Mouse (Mus musculus) liver, embryonic 11.5 days (tissue): ENCODE measurements around the gene Gas6. TPM values are rescaled to one million over a fixed set of nuclear protein-coding genes. Genes with fewer than 3 reads are reported as not detected.

Experiments
- ATAC-seq: fragments of 200-750 bp; cut with Nextera tagmentation; replicated peaks from 2 replicates; pipeline ENCODE4 v1.8.0; 2017; ENCODE audit warnings: moderate number of reproducible peaks, mild to moderate bottlenecking, moderate TSS enrichment, moderate library complexity; ENCODE audit not compliant: low FRiP score
- DNase-seq: peaks from one replicate; pipeline ENCODE4 v3.0.0-alpha.2; 2017; ENCODE audit warnings: low spot score
- H3K27ac ChIP-seq: fragments of 300-500 bp; sonication (generic); 2 replicates; pipeline ENCODE4 v1.5.1; 2014; ENCODE audit warnings: mild to moderate bottlenecking, low read depth, low read length, control low read depth
- H3K27me3 ChIP-seq: fragments of 300-500 bp; sonication (generic); replicated peaks from 2 replicates; pipeline ENCODE4 v1.6.1; 2014; ENCODE audit warnings: low read length, mixed read lengths; ENCODE audit not compliant: control insufficient read depth, insufficient read depth
- H3K36me3 ChIP-seq: fragments of 300-500 bp; sonication (generic); 2 replicates; pipeline ENCODE4 v1.6.1; 2014; ENCODE audit warnings: mild to moderate bottlenecking, low read length, moderate library complexity, mixed read lengths; ENCODE audit not compliant: control insufficient read depth, insufficient read depth
- H3K4me1 ChIP-seq: fragments of 300-500 bp; sonication (generic); replicated peaks from 2 replicates; pipeline ENCODE4 v1.6.1; 2014; ENCODE audit warnings: low read length, mixed read lengths; ENCODE audit not compliant: control insufficient read depth, insufficient read depth
- H3K4me2 ChIP-seq: fragments of 300-500 bp; sonication (generic); 2 replicates; pipeline ENCODE4 v1.6.1; 2014; ENCODE audit warnings: mild to moderate bottlenecking, control low read depth, moderate library complexity
- H3K4me3 ChIP-seq: fragments of 300-500 bp; sonication (generic); 2 replicates; pipeline ENCODE4 v1.5.1; 2014; ENCODE audit warnings: low read depth, low read length, control low read depth
- H3K9ac ChIP-seq: fragments of 300-500 bp; sonication (generic); 2 replicates; pipeline ENCODE4 v1.6.1; 2014; ENCODE audit warnings: low read depth, low read length, control low read depth
- H3K9me3 ChIP-seq: fragments of 300-500 bp; sonication (generic); 2 replicates; pipeline ENCODE4 v1.6.1; 2016; ENCODE audit warnings: low read length, inconsistent platforms, mixed read lengths; ENCODE audit not compliant: control insufficient read depth
- WGBS: fragments of 180-500 bp; shearing (Covaris S2); extraction: QIAGEN DNeasy Blood & Tissue Kit; methylation state at CpG from one replicate; pipeline ENCODE4 v1.1.7; 2014; 5-methylcytosine and 5-hydroxymethylcytosine counted together
- polyA plus RNA-seq: library from polyadenylated mRNA; unstranded; fragments of >200 nt; fragmentation: Nextera tagmentation; extraction: Ambion mirVana; gene quantifications from 2 replicates; pipeline ENCODE4 v1.2.1, GENCODE M21; 2014

The Gas6 gene
- polyA plus RNA-seq, 1 experiment from 2014 or later: 5.5 TPM

GRCm38 (mm10) chr8:13461085-13461765, 33.1 kb downstream of the Gas6 start:
- no peak overlapping the region for H3K4me2 ChIP-seq
- WGBS: 78% methylated on average over 17 of the region's 17 CpGs
- no peak for ATAC-seq

GRCm38 (mm10) chr8:13459431-13459830, 34.9 kb downstream of the Gas6 start:
- Histone ChIP-seq H3K9me3 (no peaks in the 10 kb centered on the region), H3K4me2 (no peak overlapping the region), H3K36me3 (no peaks in the 10 kb centered on the region), H3K9ac (no peak overlapping the region), H3K27me3 (no peaks in the 10 kb centered on the region), H3K4me3 (no peak overlapping the region), H3K27ac (no peak overlapping the region), H3K4me1 (no peaks in the 10 kb centered on the region)
- 85% methylated on average over 4 of the region's 4 CpGs for WGBS
- DNase-seq (no peak), ATAC-seq (no peak)

More at GRCm38 (mm10) chr8:13461085-13461765, 33.1 kb downstream of the Gas6 start:
- Histone ChIP-seq H3K27me3 (no peaks in the 10 kb centered on the region), H3K27ac (no peak overlapping the region), H3K4me3 (no peak overlapping the region), H3K36me3 (no peaks in the 10 kb centered on the region), H3K9me3 (no peaks in the 10 kb centered on the region), H3K4me1 (no peaks in the 10 kb centered on the region), H3K9ac (no peak overlapping the region)
- DNase-seq: no peak

GRCm38 (mm10) chr8:13455295-13455694, 39.0 kb downstream of the Gas6 start:
- no peak overlapping the region for H3K4me3 ChIP-seq
- H3K4me1 ChIP-seq: no peaks in the 10 kb centered on the region
- H3K27me3 ChIP-seq: no peaks in the 10 kb centered on the region
- H3K4me2 ChIP-seq: no peak overlapping the region
- H3K36me3 ChIP-seq: no peaks in the 10 kb centered on the region
- WGBS: 26% methylated on average over 2 of the region's 2 CpGs
- no peak overlapping the region for H3K27ac ChIP-seq
- DNase-seq (no peak), ATAC-seq (no peak)
- H3K9me3 ChIP-seq: no peaks in the 10 kb centered on the region
- H3K9ac ChIP-seq: no peak overlapping the region

GRCm38 (mm10) chr8:13454341-13455113, 39.8 kb downstream of the Gas6 start:
- DNase-seq: no peak
- no peaks in the 10 kb centered on the region for H3K4me1 ChIP-seq
- 72% methylated on average over 8 of the region's 8 CpGs for WGBS
- H3K4me2 ChIP-seq: no peak overlapping the region
- H3K36me3 ChIP-seq: no peaks in the 10 kb centered on the region
- no peaks in the 10 kb centered on the region for H3K9me3 ChIP-seq
- no peaks in the 10 kb centered on the region for H3K27me3 ChIP-seq
- no peak overlapping the region for H3K27ac ChIP-seq
- ATAC-seq: no peak
- H3K4me3 ChIP-seq: no peak overlapping the region
- H3K9ac ChIP-seq: no peak overlapping the region

- H3K9me3 ChIP-seq: no peaks in the 10 kb centered on the region
- 60% methylated on average over 6 of the region's 6 CpGs for WGBS
- ATAC-seq: no peak
Measured at GRCm38 (mm10) chr8:13451747-13452277, 42.5 kb downstream of the Gas6 start.

GRCm38 (mm10) chr8:13448145-13448544, 46.1 kb downstream of the Gas6 start:
- Histone ChIP-seq H3K4me2 (no peak overlapping the region), H3K4me1 (no peaks in the 10 kb centered on the region), H3K27ac (no peak overlapping the region), H3K9ac (no peak overlapping the region), H3K36me3 (no peaks in the 10 kb centered on the region), H3K27me3 (no peaks in the 10 kb centered on the region), H3K4me3 (no peak overlapping the region), H3K9me3 (no peaks in the 10 kb centered on the region)
- DNase-seq (peak; percentile 47), ATAC-seq (no peak)
- 53% methylated on average over 4 of the region's 4 CpGs for WGBS

More at GRCm38 (mm10) chr8:13451747-13452277, 42.5 kb downstream of the Gas6 start:
- H3K4me1 ChIP-seq: no peaks in the 10 kb centered on the region
- DNase-seq: no peak
- no peaks in the 10 kb centered on the region for H3K36me3 ChIP-seq
- H3K4me2 ChIP-seq: no peak overlapping the region
- H3K27me3 ChIP-seq: no peaks in the 10 kb centered on the region
- H3K27ac ChIP-seq: no peak overlapping the region
- no peak overlapping the region for H3K4me3 ChIP-seq
- H3K9ac ChIP-seq: no peak overlapping the region

- Histone ChIP-seq H3K4me1 (no peaks in the 10 kb centered on the region), H3K27me3 (no peaks in the 10 kb centered on the region), H3K4me2 (no peak overlapping the region), H3K4me3 (no peak overlapping the region), H3K9ac (no peak overlapping the region), H3K9me3 (no peaks in the 10 kb centered on the region), H3K36me3 (no peaks in the 10 kb centered on the region), H3K27ac (no peak overlapping the region)
- DNase-seq: no peak
- 82% methylated on average over 6 of the region's 6 CpGs for WGBS
- no peak for ATAC-seq
Measured at GRCm38 (mm10) chr8:13446456-13446855, 47.8 kb downstream of the Gas6 start.

- WGBS: 87% methylated on average over 2 of the region's 2 CpGs
- Histone ChIP-seq H3K36me3 (no peaks in the 10 kb centered on the region), H3K9me3 (no peaks in the 10 kb centered on the region), H3K27ac (no peak overlapping the region), H3K4me2 (no peak overlapping the region), H3K4me1 (no peaks in the 10 kb centered on the region), H3K27me3 (peaks cover under 1% of the 10 kb centered on the region; the same call in 1 of the 2 replicates), H3K9ac (no peak overlapping the region), H3K4me3 (no peak overlapping the region)
- DNase-seq: no peak
- no peak for ATAC-seq
Measured at GRCm38 (mm10) chr8:13442152-13442551, 52.1 kb downstream of the Gas6 start.
